Mouse (Mus musculus) ES-E14 (cell line): ENCODE data around the gene Adcy4. TPM values are rescaled to one million over a fixed set of nuclear protein-coding genes. Genes with fewer than 3 reads are reported as not detected.
A peak's percentile ranks its signal among the peaks of the same experiment; 100 is the strongest.

Experiments
- DNase-seq: peaks from one replicate; pipeline ENCODE4 v3.0.0-alpha.2; 2013; ENCODE audit warnings: low read depth, low spot score
- H3K27ac ChIP-seq: 2 replicates; pipeline ENCODE4 v1.5.1; 2012; ENCODE audit warnings: low read depth, mild to moderate bottlenecking, low read length, moderate library complexity, mixed read lengths; ENCODE audit not compliant: poor library complexity, insufficient read depth, severe bottlenecking
- H3K36me3 ChIP-seq: 2 replicates; pipeline ENCODE4 v1.6.1; 2012; ENCODE audit warnings: mild to moderate bottlenecking, low read length, moderate library complexity, mixed read lengths; ENCODE audit not compliant: control insufficient read depth, poor library complexity, insufficient read depth, severe bottlenecking
- H3K4me1 ChIP-seq, 2 experiments: fragments of 150-350 bp in 1 of 2; sonication (generic) in 1 of 2; 2 replicates each; pipeline ENCODE4 v1.6.1; 2012; ENCODE audit warnings: low read length in 2 of 2, mild to moderate bottlenecking in 1 of 2, mixed read lengths in 1 of 2; ENCODE audit not compliant: control insufficient read depth in 2 of 2, insufficient read depth in 2 of 2, poor library complexity in 1 of 2
- H3K4me3 ChIP-seq, 2 experiments: fragments of 150-350 bp in 1 of 2; sonication (generic) in 1 of 2; 2 replicates each; pipeline ENCODE4 v1.5.1; 2012; ENCODE audit warnings: low read length in 2 of 2, low read depth in 1 of 2, mild to moderate bottlenecking in 1 of 2, mixed read lengths in 1 of 2; ENCODE audit not compliant: insufficient read depth in 1 of 2, poor library complexity in 1 of 2, severe bottlenecking in 1 of 2
- H3K9ac ChIP-seq: 2 replicates; pipeline ENCODE4 v1.6.1; 2012; ENCODE audit warnings: low read depth, mild to moderate bottlenecking, low read length, mixed read lengths; ENCODE audit not compliant: poor library complexity, insufficient read depth, severe bottlenecking
- H3K9me3 ChIP-seq: fragments of 150-350 bp; sonication (generic); 2 replicates; pipeline ENCODE4 v1.6.1; 2012; ENCODE audit warnings: low read depth, mild to moderate bottlenecking, low read length; ENCODE audit not compliant: control insufficient read depth, insufficient read depth
- CHD2 ChIP-seq: IDR thresholded peaks from 2 replicates; pipeline ENCODE4 v1.6.1; 2014; ENCODE audit warnings: mild to moderate bottlenecking, low read depth, low read length, inconsistent platforms
- HCFC1 ChIP-seq: IDR thresholded peaks from 2 replicates; pipeline ENCODE4 v1.6.1; 2012; ENCODE audit warnings: low read length, inconsistent platforms, borderline replicate concordance; ENCODE audit not compliant: insufficient read depth
- MAFK ChIP-seq: IDR thresholded peaks from 2 replicates; pipeline ENCODE4 v1.6.1; 2014; ENCODE audit warnings: mild to moderate bottlenecking, low read depth, low read length, inconsistent platforms; ENCODE audit not compliant: insufficient read depth
- ZC3H11A ChIP-seq: IDR thresholded peaks from 2 replicates; pipeline ENCODE4 v1.6.1; 2012; ENCODE audit warnings: low read depth, mild to moderate bottlenecking, inconsistent platforms, low read length, borderline replicate concordance
- ZNF384 ChIP-seq: IDR thresholded peaks from 2 replicates; pipeline ENCODE4 v1.6.1; 2012; ENCODE audit warnings: low read depth, low read length, inconsistent platforms
- in situ Hi-C, 2 experiments: fragments of 600-800 bp; cut with MboI; formaldehyde crosslinking; loops; one replicate each; pipeline ENCODE4 v1.15.1; 2025; ENCODE audit warnings: low sequenced_read_pairs in 2 of 2, inconsistent platforms in 1 of 2; ENCODE audit not compliant: unreplicated experiment in 2 of 2
- total RNA-seq: library from RNA; depleted of rRNA; stranded (reverse); fragments of 300-350 nt; gene quantifications from 2 replicates; pipeline ENCODE4 v1.2.3, GENCODE M21; 2012

Gene Adcy4
- total RNA-seq, 1 experiment, result 0.27 TPM

DNA sequence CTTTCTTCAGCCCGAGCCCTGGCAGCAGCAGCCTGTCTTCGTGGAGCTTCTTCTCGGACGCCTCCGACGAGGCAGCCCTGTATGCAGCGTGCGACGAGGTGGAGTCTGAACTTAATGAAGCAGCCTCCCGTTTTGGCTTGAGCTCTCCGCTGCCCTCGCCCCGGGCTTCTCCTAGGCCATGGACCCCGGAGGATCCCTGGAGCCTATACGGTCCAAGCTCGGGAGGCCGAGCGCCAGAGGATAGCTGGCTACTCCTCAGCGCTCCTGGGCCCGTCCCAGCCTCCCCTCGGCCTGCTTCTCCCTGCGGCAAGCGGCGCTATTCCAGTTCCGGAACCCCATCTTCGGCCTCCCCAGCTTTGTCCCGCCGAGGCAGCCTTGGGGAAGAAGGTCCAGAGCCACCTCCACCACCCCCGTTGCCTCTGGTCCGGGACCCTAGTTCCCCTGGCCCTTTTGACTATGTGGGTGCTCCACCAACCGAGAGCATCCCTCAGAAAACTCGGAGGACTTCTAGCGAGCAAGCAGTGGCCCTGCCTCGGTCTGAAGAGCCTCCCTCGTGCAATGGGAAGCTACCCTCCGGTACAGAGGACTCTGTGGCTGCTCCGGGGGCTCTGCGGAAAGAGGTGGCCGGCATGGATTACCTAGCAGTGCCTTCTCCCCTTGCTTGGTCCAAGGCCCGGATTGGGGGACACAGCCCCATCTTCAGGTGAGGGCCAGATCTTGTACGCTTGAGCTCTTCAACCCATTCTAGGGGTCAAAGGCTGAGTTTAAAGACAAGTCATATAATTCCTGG is 42.9 kb upstream of the Adcy4 start:
- no peak for DNase-seq
- Histone ChIP-seq H3K9ac (peak overlapping the region; percentile 61), H3K36me3 (peaks cover 15% of the 10 kb centered on the region; the same call in 1 of the 2 replicates), H3K27ac (no peak overlapping the region), H3K4me1 (peaks cover 10 to 26% of the 10 kb centered on the region in 2 experiments), H3K9me3 (no peaks in the 10 kb centered on the region), H3K4me3 (peak overlapping the region; percentile 67 to 87)
- in situ Hi-C loops, result no loop called here
- TF ChIP-seq CHD2 (no peak), ZC3H11A (no peak), MAFK (no peak), HCFC1 (no peak), ZNF384 (no peak)

DNA sequence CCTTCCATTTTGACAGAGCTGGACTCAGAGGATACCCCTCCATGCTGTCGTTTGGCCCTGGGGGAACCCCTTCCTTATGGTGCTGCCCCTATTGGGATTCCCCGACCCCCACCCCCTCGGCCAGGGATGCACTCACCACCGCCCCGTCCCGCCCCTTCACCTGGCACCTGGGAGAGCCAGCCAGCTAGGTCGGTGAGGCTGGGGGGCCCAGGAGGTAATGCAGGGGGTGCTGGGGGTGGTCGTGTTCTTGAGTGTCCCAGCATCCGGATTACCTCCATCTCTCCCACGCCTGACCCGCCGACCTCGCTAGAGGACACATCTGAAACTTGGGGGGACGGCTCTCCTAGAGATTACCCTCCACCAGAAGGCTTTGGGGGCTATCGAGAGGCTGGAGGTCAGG is 42.2 kb upstream of the Adcy4 start:
- H3K9ac ChIP-seq, result peak overlapping the region; percentile 61
- H3K4me3 ChIP-seq, result peak overlapping the region; percentile 67 to 87
- H3K4me1 ChIP-seq, result peaks cover 10 to 20% of the 10 kb centered on the region in 2 experiments; a peak in 3 of 4 replicates
- TF ChIP-seq HCFC1 (no peak), ZNF384 (no peak), MAFK (no peak), ZC3H11A (no peak), CHD2 (no peak)
- H3K9me3 ChIP-seq, result no peaks in the 10 kb centered on the region
- no peak for DNase-seq
- peaks cover 15% of the 10 kb centered on the region; the same call in 1 of the 2 replicates for H3K36me3 ChIP-seq
- in situ Hi-C loops, result no loop called here
- H3K27ac ChIP-seq, result no peak overlapping the region

DNA sequence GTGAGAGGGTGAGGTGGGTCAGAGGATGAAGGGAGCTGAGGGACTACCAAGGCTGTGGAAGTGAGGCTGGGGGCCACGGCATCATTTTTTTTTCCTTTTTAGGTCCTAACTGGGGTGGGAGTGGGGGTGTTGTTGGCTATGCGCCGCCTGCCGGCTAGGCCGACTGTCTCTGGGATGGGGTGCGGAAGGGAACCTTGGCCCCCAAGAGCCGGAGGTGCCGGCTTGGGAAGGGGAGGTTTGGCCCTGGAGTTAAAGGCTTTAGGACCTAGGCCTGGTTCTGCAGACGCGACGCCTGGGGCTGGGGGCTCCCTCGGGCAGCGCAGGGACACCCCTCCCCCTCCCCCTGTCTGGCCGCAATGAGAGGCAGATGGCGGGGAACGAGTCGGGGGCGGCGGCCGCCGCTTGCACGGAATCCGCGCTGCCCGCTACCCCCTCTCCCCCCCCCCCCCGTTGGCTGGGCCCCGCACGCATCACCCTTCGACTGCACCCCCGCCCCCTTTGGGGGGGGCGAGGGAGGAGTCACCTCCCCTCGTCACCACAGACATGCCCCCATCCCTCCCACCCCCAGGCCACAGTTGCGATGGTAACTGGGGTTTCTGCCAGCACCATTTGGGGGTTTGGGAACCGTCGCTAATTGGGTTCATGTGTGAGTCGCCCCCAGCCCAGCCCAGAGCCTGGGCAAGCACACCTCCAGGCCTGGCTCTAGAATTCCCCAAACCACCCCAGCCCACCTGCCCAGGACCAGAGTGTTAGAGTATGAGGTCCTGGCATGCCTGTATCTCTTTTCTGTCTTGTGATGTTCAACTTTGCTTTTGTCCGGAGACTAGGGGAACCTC is 41.5 kb upstream of the Adcy4 start:
- no peak for TF ChIP-seq CHD2
- TF ChIP-seq MAFK, result no peak
- no peak for TF ChIP-seq HCFC1
- TF ChIP-seq ZC3H11A, result no peak
- no peaks in the 10 kb centered on the region for H3K9me3 ChIP-seq
- H3K4me3 ChIP-seq, result peak overlapping the region; percentile 67 to 87
- in situ Hi-C loops, result no loop called here
- peaks cover 5 to 17% of the 10 kb centered on the region in 2 experiments; a peak in 2 of 4 replicates for H3K4me1 ChIP-seq
- H3K27ac ChIP-seq, result peak overlapping the region; percentile 42; the same call in 1 of the 2 replicates
- no peak for DNase-seq
- H3K36me3 ChIP-seq, result peaks cover 13% of the 10 kb centered on the region; the same call in 1 of the 2 replicates
- H3K9ac ChIP-seq, result peak overlapping the region; percentile 80

DNA sequence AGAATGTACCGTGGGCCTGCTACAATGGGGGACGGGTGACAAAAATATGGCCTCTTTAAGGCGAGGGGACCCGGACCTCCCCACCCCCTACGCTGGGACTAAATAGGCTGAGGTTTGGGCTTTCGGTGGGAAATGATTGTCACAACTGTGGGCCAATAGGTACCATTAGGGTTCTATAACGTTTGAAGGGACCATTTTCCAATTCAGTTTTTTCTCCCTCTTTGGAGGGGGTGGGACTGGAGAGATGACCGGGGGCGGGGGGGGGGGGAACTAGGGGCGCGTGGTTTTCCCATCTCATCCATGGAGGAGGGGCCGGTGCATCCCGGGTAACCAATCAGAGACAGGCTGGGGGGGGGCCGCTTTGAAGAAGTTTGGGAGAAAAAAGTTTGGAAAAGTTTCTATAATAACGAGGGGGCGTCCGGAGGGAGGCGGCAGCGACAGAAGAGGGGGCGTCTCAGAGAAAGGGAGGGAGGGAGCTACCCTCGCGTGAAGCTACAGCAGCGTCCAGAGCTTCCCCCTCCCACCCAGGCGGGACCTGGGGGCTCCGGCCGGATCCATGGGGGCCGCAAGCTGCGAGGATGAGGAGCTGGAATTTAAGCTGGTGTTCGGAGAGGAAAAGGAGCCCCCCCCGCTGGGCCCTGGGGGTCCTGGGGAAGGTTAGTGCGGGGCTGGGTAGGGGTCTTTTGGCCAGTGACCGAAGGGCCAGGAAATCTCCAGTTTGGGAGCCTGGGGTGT is 40.8 kb upstream of the Adcy4 start:
- no peak for DNase-seq
- H3K4me1 ChIP-seq, result peaks cover 3 to 11% of the 10 kb centered on the region in 2 experiments; a peak in 1 of 4 replicates
- peak overlapping the region; percentile 73 for H3K27ac ChIP-seq
- no peaks in the 10 kb centered on the region for H3K9me3 ChIP-seq
- peaks cover 13% of the 10 kb centered on the region; the same call in 1 of the 2 replicates for H3K36me3 ChIP-seq
- peak overlapping the region; percentile 67 to 87 for H3K4me3 ChIP-seq
- peak overlapping the region; percentile 80 for H3K9ac ChIP-seq
- in situ Hi-C loops, result no loop called here
- TF ChIP-seq HCFC1 (no peak), MAFK (no peak), ZC3H11A (no peak), ZNF384 (no peak), CHD2 (no peak)
